Mouse (Mus musculus) G1E (cell line): ENCODE data around the gene Hoxd10. TPM values are rescaled to one million over a fixed set of nuclear protein-coding genes. Genes with fewer than 3 reads are reported as not detected.

ENCODE experiments used
- ATAC-seq: 2 replicates; pipeline ENCODE4 v1.8.0; 2016; ENCODE audit warnings: mild to moderate bottlenecking; ENCODE audit not compliant: insufficient number of reproducible peaks, poor library complexity, low FRiP score, severe bottlenecking; ENCODE audit errors: extremely low read depth
- DNase-seq: peaks from one replicate; pipeline ENCODE4 v3.0.0; 2012; ENCODE audit warnings: low spot score
- H3K27me3 ChIP-seq: 2 replicates; pipeline ENCODE4 v1.6.1; 2012; ENCODE audit warnings: mild to moderate bottlenecking, low read length, inconsistent platforms; ENCODE audit not compliant: insufficient read depth
- H3K36me3 ChIP-seq: replicated peaks from 2 replicates; pipeline ENCODE3; 2012; ENCODE audit warnings: mild to moderate bottlenecking, inconsistent platforms
- H3K4me1 ChIP-seq: 2 replicates; pipeline ENCODE4 v1.6.1; 2012; ENCODE audit warnings: low read depth, low read length, inconsistent platforms, mixed read lengths; ENCODE audit not compliant: insufficient read depth
- H3K4me3 ChIP-seq: 2 replicates; pipeline ENCODE4 v1.5.1; 2012; ENCODE audit warnings: low read depth, mild to moderate bottlenecking, inconsistent platforms, low read length, moderate library complexity, mixed read lengths
- H3K9me3 ChIP-seq: replicated peaks from 2 replicates; pipeline ENCODE4 v1.6.1; 2012; ENCODE audit warnings: inconsistent platforms
- CTCF ChIP-seq: IDR thresholded peaks from 2 replicates; pipeline ENCODE4 v1.5.1; 2012; ENCODE audit warnings: low read depth, low read length, inconsistent platforms, mixed read lengths
- GATA1 ChIP-seq: IDR thresholded peaks from 2 replicates; pipeline ENCODE4 v1.6.1; 2012; ENCODE audit warnings: borderline replicate concordance, low read length, inconsistent platforms, mixed read lengths
- GATA2 ChIP-seq: IDR thresholded peaks from 2 replicates; pipeline ENCODE4 v1.6.1; 2012; ENCODE audit warnings: low read depth, low read length, inconsistent platforms, borderline replicate concordance
- POLR2AphosphoS5 ChIP-seq: IDR thresholded peaks from 2 replicates; pipeline ENCODE4 v1.6.1; 2012; ENCODE audit warnings: low read depth, low read length, inconsistent platforms; ENCODE audit not compliant: insufficient replicate concordance
- TAL1 ChIP-seq: conservative IDR thresholded peaks from 2 replicates; pipeline ENCODE4 v1.6.1; 2012; ENCODE audit warnings: low read depth, low read length, inconsistent platforms, mixed read lengths
- polyA plus RNA-seq: library from polyadenylated mRNA; stranded (reverse); fragments of >175 nt; gene quantifications from 2 replicates; pipeline ENCODE4 v1.2.3, GENCODE M21; 2012
- total RNA-seq, 2 experiments: library from RNA; stranded (forward) in 1 of 2; stranded (reverse) in 1 of 2; fragments of 200-1000 nt in 1 of 2; fragments of >200 nt in 1 of 2; fragmentation: Nextera tagmentation in 1 of 2; gene quantifications; 2 replicates each; pipeline ENCODE4 v1.2.3; 2014 to 2017

Gene Hoxd10
- total and polyA plus RNA-seq, 3 experiments, result 0.22 TPM; not detected in 2

DNA sequence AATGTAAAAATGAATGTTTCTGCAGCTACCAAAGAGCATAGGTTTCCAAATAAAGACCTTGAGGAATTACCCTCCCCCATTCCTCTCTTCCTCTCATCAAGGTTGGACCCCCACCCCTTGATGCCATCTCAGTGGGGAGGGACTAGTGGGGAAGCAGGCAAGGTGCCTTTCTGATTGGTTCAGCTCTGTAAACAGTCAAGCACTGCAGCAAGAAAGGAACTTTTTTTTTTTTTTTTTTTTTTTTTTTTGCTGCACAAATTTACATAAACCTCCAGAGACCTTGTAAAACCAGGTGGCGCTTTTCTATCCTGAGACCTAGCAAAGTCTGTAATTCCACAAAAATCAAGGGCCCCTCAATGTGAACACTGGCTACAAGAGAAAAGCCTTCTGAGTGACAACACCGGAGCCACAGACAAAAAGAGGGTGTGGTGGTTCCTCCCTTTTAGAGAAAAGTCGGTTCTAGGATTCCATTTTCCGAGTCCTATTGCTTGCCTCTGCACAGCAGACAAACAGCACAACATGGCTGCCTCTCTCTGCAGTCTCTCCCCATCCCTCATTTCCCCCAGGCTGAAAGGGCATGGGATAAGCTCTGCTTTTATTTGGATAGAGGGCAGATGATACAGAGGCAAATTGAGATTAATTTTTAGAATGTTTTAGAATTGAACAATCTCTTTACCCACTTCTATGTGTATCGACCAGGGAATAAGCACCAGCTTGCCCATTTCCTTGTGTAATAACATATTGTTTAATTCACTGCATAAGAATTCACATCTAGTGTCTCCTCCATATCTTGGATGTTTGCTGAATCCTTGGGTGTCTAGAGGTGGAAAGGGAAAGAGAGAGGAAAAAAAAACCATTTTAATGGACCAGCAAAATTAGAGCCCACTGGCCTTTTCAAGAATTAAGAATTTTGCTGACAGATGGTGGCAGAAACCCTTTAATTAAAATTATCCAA is 18.0 kb downstream of the Hoxd10 start:
- peaks cover 9% of the 10 kb centered on the region for H3K9me3 ChIP-seq
- DNase-seq (no peak), ATAC-seq (no peak)
- TF ChIP-seq POLR2AphosphoS5, result no peak
- no peak for TF ChIP-seq TAL1
- no peak for TF ChIP-seq GATA2
- TF ChIP-seq GATA1, result no peak
- TF ChIP-seq CTCF, result no peak
- H3K4me3 ChIP-seq, result no peak overlapping the region
- peaks cover 27% of the 10 kb centered on the region for H3K27me3 ChIP-seq
- H3K36me3 ChIP-seq, result no peaks in the 10 kb centered on the region
- H3K4me1 ChIP-seq, result no peaks in the 10 kb centered on the region

- no peak overlapping the region for H3K4me3 ChIP-seq
- no peaks in the 10 kb centered on the region for H3K9me3 ChIP-seq
- TF ChIP-seq POLR2AphosphoS5, result no peak
- peaks cover 9% of the 10 kb centered on the region for H3K4me1 ChIP-seq
- DNase-seq (no peak), ATAC-seq (no peak)
- peaks cover 33% of the 10 kb centered on the region for H3K27me3 ChIP-seq
- no peaks in the 10 kb centered on the region for H3K36me3 ChIP-seq
Observed at GRCm38 (mm10) chr2:74710929-74711543, 19.3 kb downstream of the Hoxd10 start.

DNA sequence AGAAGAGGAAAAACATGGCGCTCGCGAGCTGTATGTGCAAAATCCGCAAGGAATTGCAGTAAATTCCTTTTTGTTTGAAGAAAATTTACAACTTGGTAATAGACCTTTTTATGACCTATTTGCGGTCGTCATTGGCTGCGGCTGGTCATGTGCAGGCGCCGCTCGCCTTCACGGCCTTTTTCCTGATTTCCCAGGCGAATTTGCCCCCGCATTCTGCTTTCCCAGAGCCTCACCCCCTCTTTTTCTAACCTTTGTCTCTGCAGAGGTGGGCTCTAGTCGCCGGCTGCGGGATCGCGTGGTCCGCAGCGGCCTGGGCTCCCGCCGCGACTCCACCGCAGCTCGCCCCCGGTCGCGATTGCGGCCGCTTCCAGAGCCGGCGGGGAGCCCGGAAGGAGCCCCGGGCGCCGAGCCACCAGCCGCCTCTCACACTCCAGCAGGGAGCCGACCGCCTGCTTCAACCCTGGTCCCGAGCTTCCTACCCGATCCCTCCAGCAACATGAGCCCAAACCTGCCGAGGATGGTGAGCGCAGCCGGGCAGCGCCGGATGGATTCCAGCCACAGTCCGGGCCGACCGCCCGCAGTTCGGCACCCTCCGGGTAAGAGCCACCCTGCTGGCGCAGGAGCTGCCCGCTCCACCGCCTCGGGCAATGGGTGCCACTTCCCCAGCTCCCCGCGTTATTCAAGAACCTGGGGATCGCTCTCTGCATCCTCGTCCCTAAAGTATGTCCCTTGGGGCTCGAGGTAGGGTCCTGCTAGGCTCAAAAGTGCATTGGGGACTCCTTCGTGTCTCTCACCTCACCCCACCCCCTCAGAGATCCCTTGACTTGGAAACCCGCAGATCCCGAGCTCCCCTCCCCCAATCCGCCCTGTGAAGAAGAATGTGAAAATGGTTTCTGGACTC is 20.2 kb downstream of the Hoxd10 start, which contains the start of the genes Hoxd3 and Hoxd4:
TSS of gene Hoxd3 (plus strand) at position 207 of the 901 bp plus-strand sequence.
TSS of gene Hoxd4 (plus strand) at position 209 of the 901 bp plus-strand sequence.
- ATAC-seq, result no peak
- peak within 1 kb of the TSS; percentile 61 for H3K4me3 ChIP-seq
- H3K4me1 ChIP-seq, result peaks cover 13% of the 10 kb centered on the region
- no peaks in the 10 kb centered on the region for H3K9me3 ChIP-seq
- peaks cover 33% of the 10 kb centered on the region for H3K27me3 ChIP-seq
- no peak for DNase-seq
- no peaks in the 10 kb centered on the region for H3K36me3 ChIP-seq
- no peak for TF ChIP-seq POLR2AphosphoS5

GRCm38 (mm10) chr2:74713239-74714150 is 21.8 kb downstream of the Hoxd10 start:
- H3K4me1 ChIP-seq, result peaks cover 13% of the 10 kb centered on the region
- H3K36me3 ChIP-seq, result no peaks in the 10 kb centered on the region
- no peak for ATAC-seq
- TF ChIP-seq TAL1, result no peak
- TF ChIP-seq CTCF, result no peak
- TF ChIP-seq GATA1, result no peak
- no peak for TF ChIP-seq POLR2AphosphoS5
- TF ChIP-seq GATA2, result no peak
- no peak for DNase-seq
- peaks cover 33% of the 10 kb centered on the region for H3K27me3 ChIP-seq
- H3K9me3 ChIP-seq, result no peaks in the 10 kb centered on the region
- H3K4me3 ChIP-seq, result no peak overlapping the region

DNA sequence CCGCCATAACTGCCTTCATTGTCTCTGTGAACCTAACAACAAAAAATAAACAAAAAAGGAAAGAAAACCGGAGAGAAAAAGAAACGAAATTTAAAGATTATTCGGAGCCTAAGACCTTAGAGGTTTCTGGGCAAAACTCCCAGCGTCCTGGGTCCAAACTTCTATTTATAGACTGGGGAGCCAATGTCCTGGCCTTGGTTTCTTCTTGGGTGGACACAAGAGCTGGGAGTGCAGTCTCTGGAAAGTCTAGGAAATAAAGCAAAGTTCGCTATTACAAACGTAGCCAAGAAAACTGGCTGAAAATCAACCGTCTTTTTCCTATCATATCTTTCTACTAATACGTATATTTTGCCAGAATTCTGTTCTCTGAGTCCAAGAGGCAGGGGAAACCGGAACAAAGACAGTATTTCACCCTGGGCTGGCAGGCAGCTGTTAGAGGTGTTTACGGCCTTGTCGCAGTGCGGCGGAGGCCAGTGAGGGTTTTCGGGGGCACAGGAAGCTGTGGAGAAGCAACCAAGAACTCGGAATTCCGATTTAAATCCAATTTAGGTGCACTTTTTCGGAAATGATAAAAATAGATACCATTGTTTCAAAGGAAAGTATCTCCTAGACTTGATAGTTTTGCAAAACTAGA is 22.5 kb downstream of the Hoxd10 start:
- H3K4me3 ChIP-seq, result no peak overlapping the region
- TF ChIP-seq POLR2AphosphoS5 (no peak), GATA1 (no peak), CTCF (no peak), TAL1 (no peak), GATA2 (no peak)
- no peak for DNase-seq
- H3K36me3 ChIP-seq, result no peaks in the 10 kb centered on the region
- ATAC-seq, result no peak
- H3K9me3 ChIP-seq, result no peaks in the 10 kb centered on the region
- H3K4me1 ChIP-seq, result peaks cover 13% of the 10 kb centered on the region
- peaks cover 33% of the 10 kb centered on the region for H3K27me3 ChIP-seq
